Mouse (Mus musculus) neural tube, embryonic 10.5 days (tissue): ENCODE results near the gene Calhm4.
"Not testable (repeated sequence)": the region's sequence is repeated elsewhere in the genome, so short reads cannot be mapped to it uniquely, and the experiment has no call there.

Experiments used
- DNase-seq: peaks from one replicate; pipeline ENCODE4 v3.0.0-alpha.2; 2017; ENCODE audit warnings: low spot score; ENCODE audit errors: extremely low spot score

Calhm4 gene

GRCm38 (mm10) chr10:34044210-34044609 lies at the start of gene Calhm4:
Calhm4 (minus strand) TSS chr10:34044310.
- no peak for DNase-seq

DNA sequence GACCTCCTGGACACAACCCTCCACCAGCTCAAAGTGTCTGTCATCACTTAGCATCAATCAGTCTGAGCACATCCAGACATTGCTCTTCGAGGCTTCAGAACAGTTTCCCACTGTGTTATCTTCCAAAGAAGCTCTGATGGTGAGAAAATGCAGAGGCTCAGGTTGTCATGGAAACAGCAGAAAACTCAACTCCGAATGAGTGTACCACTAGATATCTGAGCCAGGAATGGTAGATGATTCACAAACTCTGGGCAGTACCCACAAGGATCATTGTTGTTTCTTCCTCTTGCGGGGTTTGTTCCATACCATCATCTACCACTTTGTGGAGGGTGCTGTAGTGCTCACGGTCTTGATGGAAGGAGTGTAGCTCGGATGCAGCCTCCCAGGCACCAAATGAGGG lies 47.8 kb upstream of the Calhm4 start:
- DNase-seq: no peak

DNA sequence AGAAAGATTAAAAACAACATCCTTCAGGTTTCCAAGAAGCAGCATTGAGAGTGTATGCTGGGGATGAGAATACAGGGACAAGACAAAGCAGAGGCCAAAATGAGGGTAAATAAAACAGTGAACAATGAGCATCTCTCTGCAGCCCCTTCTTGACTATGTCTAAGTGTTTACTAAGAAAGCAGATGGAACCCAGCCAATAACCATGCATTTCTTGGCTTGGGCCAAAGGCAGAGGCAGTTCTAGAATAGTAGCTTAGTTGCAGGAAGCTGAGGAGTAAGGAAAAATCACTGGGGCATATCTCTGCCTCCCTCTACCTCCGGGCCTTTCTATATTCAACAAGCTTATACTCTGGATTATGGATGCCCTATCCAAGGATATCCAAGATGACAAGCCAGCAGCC lies 46.4 kb upstream of the Calhm4 start:
- DNase-seq: no peak

- no peak for DNase-seq
Observed at GRCm38 (mm10) chr10:34089517-34089916, 45.4 kb upstream of the Calhm4 start.

DNA sequence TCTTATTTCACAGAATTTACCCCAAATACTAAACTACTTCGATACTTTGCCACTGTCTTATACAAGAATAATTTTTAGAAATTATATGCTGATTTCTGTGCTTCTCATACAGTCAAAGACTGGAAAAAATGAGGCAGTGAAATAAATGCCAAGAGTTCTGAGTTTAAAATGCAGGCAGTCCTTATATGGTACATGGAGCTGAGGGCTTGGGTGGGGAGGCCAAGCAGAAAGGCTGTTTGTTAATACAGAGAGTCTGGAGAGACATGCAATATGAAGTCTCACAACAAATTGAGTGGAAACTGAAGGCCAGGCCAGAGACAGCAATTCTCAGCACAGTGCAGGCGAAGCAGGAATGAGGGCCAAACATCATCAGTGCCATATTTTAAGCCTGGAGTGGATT lies 44.4 kb upstream of the Calhm4 start:
- no peak for DNase-seq

DNA sequence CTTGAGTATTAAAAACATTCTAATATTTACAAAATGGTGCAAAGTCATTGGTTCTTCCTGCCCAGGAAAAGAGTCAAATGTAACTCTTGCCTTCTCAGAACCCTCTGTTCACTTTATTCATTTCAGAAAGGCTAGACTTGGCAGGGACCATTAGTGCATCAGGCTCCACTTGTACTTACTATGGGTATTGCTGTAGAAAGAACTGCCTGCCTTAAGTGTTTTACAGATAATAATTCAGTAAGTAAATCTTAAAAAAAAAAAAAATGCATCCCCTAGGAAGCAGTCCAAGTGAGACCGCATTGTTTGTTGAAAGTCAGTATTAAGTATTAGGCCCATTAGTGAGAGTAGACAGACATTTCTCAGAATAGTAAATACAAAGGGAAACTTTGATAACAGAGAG lies 42.4 kb upstream of the Calhm4 start:
- DNase-seq: no peak

DNA sequence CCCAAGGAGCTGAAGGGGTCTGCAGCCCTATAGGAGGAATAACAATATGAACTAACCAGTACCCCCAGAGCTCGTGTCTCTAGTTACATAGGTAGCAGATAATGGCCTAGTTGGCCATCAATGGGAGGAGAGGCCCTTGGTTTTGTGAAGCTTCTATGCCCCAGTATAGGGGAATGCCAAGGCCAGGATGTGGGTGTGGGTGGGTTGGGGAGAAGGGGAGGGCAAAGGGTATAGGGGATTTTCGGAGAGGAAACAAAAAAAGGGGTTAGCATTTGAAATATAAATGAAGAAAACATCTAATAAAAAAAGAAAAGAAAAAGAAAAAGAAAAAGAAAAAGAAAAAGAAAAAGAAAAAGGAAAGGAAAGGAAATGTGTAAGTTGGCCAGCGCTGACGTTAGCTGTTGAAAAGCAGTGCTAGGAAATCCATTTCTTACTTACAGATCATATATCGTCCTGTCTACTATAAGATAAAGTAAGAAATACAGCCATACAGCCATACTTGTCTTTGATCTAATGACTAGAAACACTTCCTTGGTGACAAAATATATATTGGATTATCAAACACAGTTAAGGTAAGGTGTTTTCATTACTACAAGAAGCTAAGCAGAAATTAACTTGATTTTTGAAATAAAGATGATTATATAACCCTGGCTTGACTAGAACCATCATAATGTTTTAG lies 30.6 kb upstream of the Calhm4 start:
- no peak for DNase-seq

DNA sequence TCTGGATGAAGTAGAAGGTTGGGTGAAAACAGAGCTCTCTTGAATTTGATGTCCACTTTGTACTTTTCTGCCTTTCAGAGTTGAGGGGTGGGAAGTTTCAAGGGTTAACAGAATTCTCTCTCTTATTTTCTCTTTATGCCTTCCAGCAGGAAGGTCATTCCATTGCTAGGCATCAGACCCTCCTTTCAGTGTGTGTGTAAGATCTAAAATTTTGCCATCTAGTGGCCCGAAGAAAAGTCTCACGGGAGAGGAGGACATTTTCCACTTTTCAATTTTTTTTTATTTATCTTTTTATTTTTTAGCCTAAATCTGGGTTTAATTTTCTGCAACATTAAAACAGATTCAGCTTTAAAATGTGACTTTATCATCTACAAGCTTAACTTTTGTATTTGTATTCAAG lies 27.5 kb upstream of the Calhm4 start:
- no peak for DNase-seq

- no peak for DNase-seq
Observed at GRCm38 (mm10) chr10:34070999-34071492, 26.9 kb upstream of the Calhm4 start.

- DNase-seq: no peak
Observed at GRCm38 (mm10) chr10:34069606-34070005, 25.5 kb upstream of the Calhm4 start.

- no peak for DNase-seq
Observed at GRCm38 (mm10) chr10:34066591-34066990, 22.5 kb upstream of the Calhm4 start.

GRCm38 (mm10) chr10:34053987-34054386 lies 9.9 kb upstream of the Calhm4 start:
- DNase-seq: no peak

GRCm38 (mm10) chr10:34037401-34037800 lies 6.7 kb downstream of the Calhm4 start, which contains the start of gene Trappc3l:
Trappc3l (plus strand) TSS chr10:34037597.
- no peak for DNase-seq

GRCm38 (mm10) chr10:34036587-34036986 lies 7.5 kb downstream of the Calhm4 start:
- no peak for DNase-seq

DNA sequence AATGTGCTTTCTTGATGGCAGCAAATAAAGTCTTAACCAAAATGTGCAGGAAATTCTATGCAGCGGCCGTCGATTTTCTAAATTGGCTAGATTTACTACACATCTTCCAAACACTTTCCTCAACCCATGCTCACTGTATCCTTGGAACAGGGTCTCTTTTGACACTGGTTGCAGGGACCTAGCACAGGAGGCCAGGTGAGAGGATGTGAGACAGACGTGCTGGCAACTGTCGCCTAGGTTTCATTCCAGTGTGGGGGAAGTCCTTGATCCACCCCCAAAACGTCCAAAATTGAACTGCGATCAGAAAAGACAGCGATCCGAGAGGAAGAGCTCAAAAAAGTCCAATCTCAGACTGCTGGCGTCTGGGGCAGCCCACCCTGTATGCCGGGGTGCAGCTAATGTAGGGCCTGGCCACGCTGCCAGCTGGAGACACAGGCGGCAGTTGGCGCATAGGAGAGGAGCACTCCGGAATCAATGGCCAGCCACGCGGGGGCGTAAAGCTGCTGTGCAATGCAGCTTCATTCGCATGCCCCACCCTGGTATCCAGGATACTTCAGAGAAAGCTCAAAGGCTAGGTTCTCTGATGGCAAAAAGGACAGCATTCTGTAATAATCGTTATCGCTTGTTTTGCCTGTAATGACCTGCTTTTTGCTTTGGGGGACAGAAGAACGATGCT lies 10.3 kb downstream of the Calhm4 start:
- DNase-seq: peak; percentile 75

DNA sequence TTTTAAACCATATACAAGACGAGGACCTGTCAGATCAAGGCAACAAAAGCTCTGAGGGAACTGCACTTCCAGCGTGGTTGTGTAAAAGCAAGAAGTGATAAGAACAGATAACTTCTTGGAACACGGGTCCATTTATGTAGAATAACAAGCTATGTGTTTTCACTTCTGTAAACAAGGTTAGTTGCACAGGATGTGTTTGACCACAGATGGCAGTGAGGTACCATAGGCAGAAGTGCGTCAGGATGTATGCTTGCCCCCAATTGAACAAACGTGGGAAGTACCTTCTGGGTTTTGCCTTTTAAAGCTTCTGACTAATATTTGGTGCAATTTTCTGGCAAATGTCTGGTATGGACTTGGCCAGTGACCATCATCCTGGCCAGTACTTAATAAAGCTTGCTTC lies 13.8 kb downstream of the Calhm4 start:
- no peak for DNase-seq

GRCm38 (mm10) chr10:34019302-34020075 lies 24.6 kb downstream of the Calhm4 start, which contains the start of gene Rwdd1:
Rwdd1 (minus strand) TSS chr10:34019624.
- peak; percentile 98 for DNase-seq

GRCm38 (mm10) chr10:34018746-34019301 lies 25.3 kb downstream of the Calhm4 start:
- DNase-seq: no peak

GRCm38 (mm10) chr10:34013241-34013640 lies 30.9 kb downstream of the Calhm4 start:
- no peak for DNase-seq

DNA sequence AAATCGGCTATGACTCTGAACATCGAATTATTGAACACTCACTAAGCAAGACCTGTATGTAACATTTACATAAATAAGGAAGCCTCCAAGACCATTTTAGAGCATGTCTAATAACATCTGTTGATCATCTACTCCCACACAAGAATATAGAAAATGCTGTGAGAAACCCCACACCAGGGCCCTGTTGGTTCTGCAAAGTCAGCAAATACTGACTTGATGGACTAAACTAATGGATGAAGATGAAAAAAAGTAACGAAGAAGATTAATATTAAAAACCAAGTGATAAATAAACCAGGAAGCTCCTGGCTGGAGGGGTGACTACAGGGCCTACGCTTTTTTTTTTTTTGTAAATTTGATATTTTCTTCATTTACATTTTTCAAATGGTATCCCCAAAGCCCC lies 31.5 kb downstream of the Calhm4 start:
- no peak for DNase-seq

GRCm38 (mm10) chr10:33998397-33998796 lies 45.7 kb downstream of the Calhm4 start:
- DNase-seq: no peak

DNA sequence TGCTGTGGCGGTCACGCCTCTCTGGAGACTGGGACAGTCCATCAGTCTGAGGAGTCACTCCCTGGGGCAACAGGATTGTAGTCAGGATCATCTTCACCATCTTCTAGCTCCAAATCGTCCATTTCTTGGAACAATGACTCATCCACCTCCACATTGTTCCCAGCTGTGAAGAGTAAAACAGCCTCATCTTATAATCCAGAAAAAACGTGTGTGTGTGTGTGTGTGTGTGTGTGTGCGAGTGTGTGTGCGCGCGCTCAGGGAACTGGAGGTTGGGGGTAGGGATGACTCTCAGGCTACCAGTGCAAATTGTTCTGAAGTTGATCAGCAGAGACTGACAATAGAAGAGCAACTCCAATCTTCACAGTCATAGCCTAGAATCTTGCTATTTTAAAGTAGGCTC lies 47.4 kb downstream of the Calhm4 start:
- DNase-seq: not testable (repeated sequence)
